Mouse (Mus musculus) heart, embryonic 11.5 days (tissue): Measurements from ENCODE around the gene Gm10775. TPM values are rescaled to one million over a fixed set of nuclear protein-coding genes. Genes with fewer than 3 reads are reported as not detected.

Experiments
- polyA plus RNA-seq: library from polyadenylated mRNA; unstranded; fragments of >200 nt; fragmentation: Nextera tagmentation; extraction: Ambion mirVana; gene quantifications from 2 replicates; pipeline ENCODE4 v1.2.1, GENCODE M21; 2014

Gm10775 gene
- polyA plus RNA-seq, 1 experiment from 2014 or later = not detected

Other genes with a start within 250 kb of the Gm10775 start
- gene Spata31d1c, start 226.5 kb upstream of the Gm10775 start, polyA plus RNA-seq = not detected in 2 replicates
- not detected in 2 replicates for gene Prss47, start 206.8 kb upstream of the Gm10775 start, polyA plus RNA-seq
- 35.6 and 37.4 TPM in 2 replicates for gene Mfsd14b, start 146.6 kb upstream of the Gm10775 start, polyA plus RNA-seq
- gene Olfr465-ps1, start 121.5 kb upstream of the Gm10775 start, polyA plus RNA-seq = not detected in 2 replicates
- gene Olfr466, start 109.3 kb upstream of the Gm10775 start, polyA plus RNA-seq = not detected in 2 replicates
- not detected in 2 replicates for gene Nlrp4f, start 53.6 kb upstream of the Gm10775 start, polyA plus RNA-seq
- gene Zfp369, start 19.3 kb downstream of the Gm10775 start, polyA plus RNA-seq = 14.4 and 16.7 TPM in 2 replicates